Mouse (Mus musculus): ENCODE results near the gene Arhgef3. TPM values are rescaled to one million over a fixed set of nuclear protein-coding genes. Genes with fewer than 3 reads are reported as not detected.

The Arhgef3 gene
- polyA plus RNA-seq, 1 experiment from 2014 or later: 1.7 TPM

DNA sequence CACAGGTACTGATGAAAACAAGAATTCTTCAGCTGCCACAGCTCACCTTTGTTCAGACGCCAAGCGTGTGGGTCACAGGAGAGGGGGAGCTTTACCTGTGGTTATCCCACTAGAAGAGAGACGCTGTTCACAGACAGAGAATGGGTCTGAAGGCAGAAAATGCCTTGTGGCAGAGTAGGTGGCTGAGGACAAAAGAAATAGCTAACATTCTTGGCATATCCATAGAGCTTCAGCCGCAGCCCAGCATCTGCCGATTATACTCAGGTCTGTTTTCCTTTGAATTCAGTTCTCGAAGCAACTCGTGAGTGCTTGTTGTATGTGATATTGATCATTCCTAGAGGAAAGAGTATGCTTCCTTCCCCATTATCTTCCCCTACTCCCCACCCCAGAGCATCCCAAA lies 204.7 kb downstream of the Arhgef3 start:
- no peaks in the 10 kb centered on the region for H3K4me1 ChIP-seq (replicated peaks)
- no peak overlapping the region for H3K4me2 ChIP-seq (replicated peaks)
- H3K9ac ChIP-seq (replicated peaks): no peak overlapping the region
- ATAC-seq: no peak
- WGBS: 62% methylated on average over 7 of the region's 7 CpGs
- H3K27ac ChIP-seq: no peak overlapping the region
- H3K4me3 ChIP-seq (replicated peaks): no peak overlapping the region
- H3K27me3 ChIP-seq: no peaks in the 10 kb centered on the region
- no peaks in the 10 kb centered on the region for H3K36me3 ChIP-seq
- H3K9me3 ChIP-seq: no peaks in the 10 kb centered on the region

DNA sequence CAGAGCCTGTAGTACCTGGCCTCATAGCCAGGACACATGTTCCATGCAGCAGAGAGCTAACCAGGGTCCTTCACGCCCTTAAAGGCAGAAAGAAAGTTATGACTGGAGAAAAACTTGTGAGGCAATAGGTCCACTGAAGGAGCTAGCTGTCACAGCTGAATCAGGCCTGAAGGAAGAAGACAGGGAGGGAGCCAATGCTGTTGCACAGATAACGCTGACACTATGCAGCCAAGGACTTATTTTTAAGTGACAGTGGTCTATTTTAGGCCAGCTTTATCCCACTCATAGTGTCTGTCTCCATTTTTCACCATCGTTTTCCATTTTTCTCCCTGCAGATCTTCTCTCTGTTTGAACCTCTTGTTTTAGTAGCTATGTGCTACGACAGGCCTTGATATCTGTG lies 207.3 kb downstream of the Arhgef3 start:
- Histone ChIP-seq H3K4me2 (replicated peaks) (no peak overlapping the region), H3K4me3 (replicated peaks) (no peak overlapping the region), H3K36me3 (no peaks in the 10 kb centered on the region), H3K9me3 (no peaks in the 10 kb centered on the region), H3K4me1 (replicated peaks) (no peaks in the 10 kb centered on the region), H3K27ac (no peak overlapping the region), H3K9ac (replicated peaks) (no peak overlapping the region), H3K27me3 (no peaks in the 10 kb centered on the region)
- WGBS: 90% methylated on average over 4 of the region's 4 CpGs
- no peak for ATAC-seq

DNA sequence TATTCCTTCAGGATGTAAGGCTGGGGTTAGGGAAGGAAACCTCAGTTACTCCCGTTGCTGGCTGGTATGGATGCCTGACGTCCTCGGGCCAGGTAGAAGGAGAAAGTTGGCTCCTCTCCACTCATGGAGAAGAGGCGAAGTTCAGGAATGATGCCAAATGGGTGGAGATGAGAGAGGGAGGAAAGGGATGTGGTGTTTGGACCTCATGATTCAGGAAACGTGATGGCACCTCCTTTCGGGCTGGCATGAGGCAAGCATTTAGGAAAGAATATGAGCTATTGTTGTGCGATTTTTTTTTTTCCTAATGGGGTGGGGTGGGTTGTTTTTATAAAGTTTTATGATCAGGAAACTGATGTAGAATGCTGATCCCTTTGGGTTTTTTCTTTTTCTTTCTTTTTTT lies 210.0 kb downstream of the Arhgef3 start:
- ATAC-seq: no peak
- Histone ChIP-seq H3K4me1 (replicated peaks) (no peaks in the 10 kb centered on the region), H3K9ac (replicated peaks) (no peak overlapping the region), H3K27me3 (no peaks in the 10 kb centered on the region), H3K36me3 (no peaks in the 10 kb centered on the region), H3K9me3 (no peaks in the 10 kb centered on the region), H3K4me3 (replicated peaks) (no peak overlapping the region), H3K27ac (no peak overlapping the region), H3K4me2 (replicated peaks) (no peak overlapping the region)
- 88% methylated on average over 7 of the region's 7 CpGs for WGBS

DNA sequence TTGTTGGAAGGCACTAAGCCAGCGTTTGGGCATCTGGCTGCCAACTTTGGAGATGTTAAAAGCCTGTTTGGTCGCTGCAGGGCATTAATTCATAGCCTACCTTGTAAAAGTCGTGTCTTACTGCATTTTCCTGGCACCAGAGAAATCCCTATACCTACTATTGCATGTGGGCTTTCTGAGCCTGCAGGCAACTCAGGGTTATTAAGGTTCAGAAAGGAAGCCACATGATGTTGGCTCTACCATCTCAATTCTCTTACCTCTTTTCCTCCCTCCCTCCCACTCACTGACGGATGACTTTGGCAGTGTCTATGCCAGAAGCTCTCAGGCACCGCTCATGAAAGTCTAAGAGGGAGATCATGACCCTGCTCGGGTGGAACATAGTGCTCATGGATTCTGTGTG lies 210.8 kb downstream of the Arhgef3 start:
- H3K27me3 ChIP-seq: no peaks in the 10 kb centered on the region
- H3K9me3 ChIP-seq: no peaks in the 10 kb centered on the region
- H3K27ac ChIP-seq: no peak overlapping the region
- no peak overlapping the region for H3K4me2 ChIP-seq (replicated peaks)
- no peaks in the 10 kb centered on the region for H3K36me3 ChIP-seq
- H3K9ac ChIP-seq (replicated peaks): no peak overlapping the region
- WGBS: 85% methylated on average over 6 of the region's 6 CpGs
- ATAC-seq: no peak
- H3K4me1 ChIP-seq (replicated peaks): no peaks in the 10 kb centered on the region
- H3K4me3 ChIP-seq (replicated peaks): no peak overlapping the region

DNA sequence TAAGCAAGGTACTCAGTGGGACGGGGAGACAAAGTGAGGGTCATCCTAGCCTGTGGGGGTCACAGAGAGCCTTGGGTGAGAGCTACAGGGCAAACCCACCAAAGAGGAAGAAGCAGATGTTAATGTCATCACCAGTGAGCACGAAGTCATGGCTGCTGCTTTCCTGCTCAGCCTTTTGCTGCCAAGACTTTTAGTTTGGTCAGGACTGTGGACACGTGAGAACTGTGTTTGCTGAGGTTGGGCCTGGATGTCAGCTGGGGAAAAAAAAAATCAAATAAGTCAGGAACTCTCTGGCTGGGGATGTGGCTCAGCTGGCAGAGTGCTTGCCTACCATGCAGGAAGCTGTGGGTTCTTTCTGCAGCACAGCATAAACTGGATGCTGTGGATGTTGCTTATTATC lies 213.2 kb downstream of the Arhgef3 start:
- no peak overlapping the region for H3K9ac ChIP-seq (replicated peaks)
- 81% methylated on average over 3 of the region's 3 CpGs for WGBS
- no peaks in the 10 kb centered on the region for H3K9me3 ChIP-seq
- H3K4me3 ChIP-seq (replicated peaks): no peak overlapping the region
- 0 out of 2 replicates have a peak, but pooled peaks cover 5% of the 10 kb centered on the region for H3K27me3 ChIP-seq
- ATAC-seq: no peak
- H3K27ac ChIP-seq: no peak overlapping the region
- no peaks in the 10 kb centered on the region for H3K36me3 ChIP-seq
- H3K4me1 ChIP-seq (replicated peaks): peaks cover 6% of the 10 kb centered on the region; the same call in 1 of the 2 replicates
- H3K4me2 ChIP-seq (replicated peaks): no peak overlapping the region

DNA sequence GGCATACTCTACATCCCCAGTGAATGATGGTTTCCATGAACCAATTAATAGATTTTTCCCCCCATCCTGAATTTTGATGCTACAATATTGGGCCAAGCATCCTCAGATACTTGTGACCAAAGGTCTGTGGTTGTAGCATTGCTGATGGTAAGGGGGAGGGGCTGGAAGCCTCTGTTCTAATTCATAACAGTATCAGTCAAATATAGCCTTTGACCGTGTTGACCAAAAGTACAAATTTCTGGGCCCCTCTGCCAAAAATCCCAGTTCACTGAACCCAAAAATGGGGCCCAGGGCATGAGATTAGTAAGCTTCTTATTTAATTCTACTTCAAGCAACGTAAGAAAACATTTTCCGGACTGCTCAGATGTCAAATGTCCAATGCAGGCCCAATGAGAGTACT lies 214.3 kb downstream of the Arhgef3 start:
- Histone ChIP-seq H3K36me3 (no peaks in the 10 kb centered on the region), H3K9me3 (no peaks in the 10 kb centered on the region), H3K9ac (replicated peaks) (no peak overlapping the region), H3K4me1 (replicated peaks) (peaks cover 6% of the 10 kb centered on the region; the same call in 1 of the 2 replicates), H3K4me2 (replicated peaks) (no peak overlapping the region), H3K4me3 (replicated peaks) (no peak overlapping the region), H3K27ac (no peak overlapping the region), H3K27me3 (peaks cover 8% of the 10 kb centered on the region)
- no peak for ATAC-seq
- 87% methylated on average over 3 of the region's 3 CpGs for WGBS

DNA sequence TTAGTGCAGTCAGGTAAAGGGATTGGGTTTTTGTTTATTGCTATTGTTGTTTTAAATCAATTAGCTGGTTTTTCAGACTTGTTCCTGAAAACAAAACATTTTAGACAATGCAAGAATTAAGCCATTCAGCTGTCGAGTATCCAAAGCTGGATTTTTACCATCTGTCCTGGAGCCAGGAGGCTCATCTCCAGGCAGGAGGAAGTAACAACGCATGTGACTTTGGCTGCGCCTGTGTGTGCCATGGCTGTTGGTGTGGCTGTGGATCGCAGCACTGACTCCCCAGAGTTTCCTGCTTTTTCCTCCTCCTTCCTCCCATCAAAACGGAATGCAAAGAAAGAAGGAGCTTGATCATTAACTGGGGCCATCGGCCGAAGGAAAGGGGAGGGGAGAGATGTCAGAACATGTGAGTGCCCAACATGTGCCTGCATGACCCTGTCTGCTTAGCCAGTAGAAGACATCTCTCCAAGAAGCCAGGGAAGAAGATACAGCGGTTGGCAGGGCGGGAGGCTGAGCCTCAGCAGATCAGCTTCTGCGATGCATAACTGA lies 216.9 kb downstream of the Arhgef3 start:
- 74% methylated on average over 10 of the region's 10 CpGs for WGBS
- Histone ChIP-seq H3K4me3 (replicated peaks) (no peak overlapping the region), H3K36me3 (no peaks in the 10 kb centered on the region), H3K27me3 (peaks cover 30% of the 10 kb centered on the region), H3K9ac (replicated peaks) (no peak overlapping the region), H3K4me1 (replicated peaks) (peaks cover 19% of the 10 kb centered on the region), H3K27ac (no peak overlapping the region), H3K9me3 (no peaks in the 10 kb centered on the region), H3K4me2 (replicated peaks) (no peak overlapping the region)
- no peak for ATAC-seq

DNA sequence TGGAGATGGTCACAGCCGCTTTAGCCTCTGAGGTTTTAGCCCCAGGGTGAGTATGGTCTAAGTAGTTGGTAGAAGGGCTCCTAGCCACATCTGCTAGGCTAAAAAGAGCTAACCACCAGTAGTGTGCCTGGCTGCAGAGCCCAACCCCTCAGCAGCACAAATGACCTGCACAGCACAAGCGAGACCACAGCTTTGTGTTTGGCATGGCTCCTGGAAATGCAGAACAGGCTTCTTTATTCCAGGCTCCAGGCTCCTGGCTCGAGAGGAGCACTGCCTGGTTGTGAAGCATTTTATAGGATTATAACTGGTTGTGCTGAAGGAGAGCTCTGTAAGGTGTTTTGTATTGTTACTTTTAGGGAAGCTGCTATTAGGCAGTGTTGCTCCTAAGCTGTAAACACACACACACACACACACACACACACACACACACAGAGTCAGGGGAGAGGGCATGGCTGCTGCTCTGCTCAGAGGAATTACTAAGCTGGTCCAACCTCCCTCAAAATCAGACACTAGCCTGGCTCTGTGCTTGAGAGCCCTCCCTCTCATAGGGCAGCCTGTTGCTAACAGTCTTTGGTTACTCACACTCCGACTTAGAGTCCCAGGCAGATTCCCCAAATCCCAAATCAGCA lies 217.8 kb downstream of the Arhgef3 start:
- H3K27me3 ChIP-seq: peaks cover 39% of the 10 kb centered on the region
- H3K9ac ChIP-seq (replicated peaks): no peak overlapping the region
- peaks cover 22% of the 10 kb centered on the region for H3K4me1 ChIP-seq (replicated peaks)
- WGBS: 46% methylated on average over 4 of the region's 4 CpGs
- no peak overlapping the region for H3K4me3 ChIP-seq (replicated peaks)
- no peak overlapping the region for H3K27ac ChIP-seq
- ATAC-seq: peak; percentile 59
- no peak overlapping the region for H3K4me2 ChIP-seq (replicated peaks)
- no peaks in the 10 kb centered on the region for H3K9me3 ChIP-seq
- no peaks in the 10 kb centered on the region for H3K36me3 ChIP-seq

DNA sequence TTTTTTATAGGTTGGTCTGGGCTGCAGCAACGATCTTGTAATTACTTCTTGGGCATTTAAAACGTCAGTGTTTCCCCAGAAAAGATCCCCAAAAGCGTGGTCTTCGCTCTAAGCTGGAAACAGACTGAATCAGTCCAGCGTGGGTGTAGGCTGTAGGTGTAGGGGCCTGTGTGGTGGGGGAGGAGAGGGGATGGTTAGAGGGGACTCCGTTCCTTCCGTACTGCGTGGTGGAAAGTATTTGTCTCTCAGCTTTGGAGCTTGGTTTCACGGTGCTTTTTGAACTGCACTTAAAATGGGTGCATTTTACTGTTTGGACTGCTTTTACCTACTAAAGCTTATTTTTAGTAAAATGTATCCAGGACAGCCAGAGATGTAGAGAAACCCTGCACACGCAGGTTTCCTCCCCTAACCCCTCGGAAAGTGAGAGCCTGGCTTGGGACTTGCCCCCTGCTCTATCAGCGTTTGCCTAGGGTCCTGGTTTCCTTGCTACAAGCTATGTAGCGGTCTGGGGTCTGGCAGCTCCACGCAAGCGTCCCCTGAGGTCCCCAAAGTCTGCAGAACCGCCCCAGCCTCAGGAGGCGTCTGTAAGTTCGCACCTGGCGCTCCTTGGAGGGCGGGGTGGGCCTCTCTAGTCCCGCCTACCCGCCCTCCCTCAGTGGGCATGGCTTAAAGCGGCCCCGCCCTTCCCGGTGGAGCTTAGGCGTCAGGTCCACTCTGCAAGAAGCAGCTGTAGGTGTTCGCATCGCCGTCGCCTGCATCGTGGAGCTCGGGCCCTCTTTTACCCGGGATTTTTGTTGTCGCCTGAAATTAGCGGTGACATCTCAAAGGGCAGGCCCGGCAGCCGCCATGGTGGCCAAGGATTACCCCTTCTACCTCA lies 220.9 kb downstream of the Arhgef3 start:
- Histone ChIP-seq H3K4me2 (replicated peaks) (peak overlapping the region; percentile 94), H3K36me3 (no peaks in the 10 kb centered on the region), H3K4me1 (replicated peaks) (peaks cover 22% of the 10 kb centered on the region), H3K27me3 (peaks cover 44% of the 10 kb centered on the region), H3K9me3 (no peaks in the 10 kb centered on the region), H3K9ac (replicated peaks) (peak overlapping the region; percentile 64), H3K4me3 (replicated peaks) (peak overlapping the region; percentile 56), H3K27ac (no peak overlapping the region)
- peak; percentile 90 for ATAC-seq
- 3% methylated on average over 37 of the region's 37 CpGs for WGBS

DNA sequence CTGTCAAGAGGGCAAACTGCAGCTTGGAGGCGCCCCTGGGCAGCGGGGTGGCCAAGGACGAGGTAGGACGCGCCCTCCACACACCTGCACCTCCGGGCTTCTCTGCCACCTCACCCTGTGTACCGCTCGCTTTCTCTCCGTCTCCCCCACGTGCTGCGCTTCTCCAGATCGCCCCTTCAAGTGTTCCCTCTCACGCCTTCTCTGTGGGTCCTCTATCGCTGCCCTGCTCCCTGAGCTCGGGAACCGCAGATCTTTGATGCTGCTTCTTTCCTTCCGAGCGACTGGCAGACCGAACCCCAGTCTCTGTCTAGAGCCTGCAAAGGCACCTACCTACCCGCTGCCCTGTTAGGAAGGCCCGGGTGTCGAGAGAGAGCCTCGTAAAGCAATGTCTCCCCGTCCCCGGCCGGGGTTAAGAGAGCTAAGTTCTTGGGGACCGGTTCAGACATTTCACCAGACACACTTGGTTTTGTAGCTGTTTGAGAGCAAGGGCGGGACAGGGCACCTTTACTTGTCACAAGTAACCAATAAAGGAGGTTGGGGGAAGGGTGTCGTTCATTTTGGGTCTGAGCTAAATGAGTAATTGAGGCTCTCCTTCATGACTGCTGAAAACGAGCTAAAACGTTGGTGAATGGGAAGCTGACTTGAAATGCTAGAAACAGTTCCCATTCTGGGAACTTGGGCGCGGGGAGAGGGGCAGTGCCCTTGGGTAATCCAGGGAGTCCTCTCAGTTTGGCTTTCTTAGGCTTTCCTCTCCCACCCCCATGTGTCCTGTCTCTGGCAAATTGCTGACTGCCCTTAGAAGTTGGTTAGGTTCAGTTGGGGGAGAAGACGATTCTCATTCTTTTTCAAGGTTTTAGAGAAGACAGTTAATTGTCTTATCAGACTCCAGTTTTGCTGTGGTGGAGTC lies 221.8 kb downstream of the Arhgef3 start:
- Histone ChIP-seq H3K4me1 (replicated peaks) (peaks cover 22% of the 10 kb centered on the region), H3K9me3 (no peaks in the 10 kb centered on the region), H3K4me2 (replicated peaks) (peak overlapping the region; percentile 94), H3K9ac (replicated peaks) (peak overlapping the region; percentile 64), H3K36me3 (no peaks in the 10 kb centered on the region), H3K4me3 (replicated peaks) (peak overlapping the region; percentile 56), H3K27me3 (peaks cover 44% of the 10 kb centered on the region), H3K27ac (no peak overlapping the region)
- WGBS: 6% methylated on average over 34 of the region's 34 CpGs
- ATAC-seq: peak; percentile 73

DNA sequence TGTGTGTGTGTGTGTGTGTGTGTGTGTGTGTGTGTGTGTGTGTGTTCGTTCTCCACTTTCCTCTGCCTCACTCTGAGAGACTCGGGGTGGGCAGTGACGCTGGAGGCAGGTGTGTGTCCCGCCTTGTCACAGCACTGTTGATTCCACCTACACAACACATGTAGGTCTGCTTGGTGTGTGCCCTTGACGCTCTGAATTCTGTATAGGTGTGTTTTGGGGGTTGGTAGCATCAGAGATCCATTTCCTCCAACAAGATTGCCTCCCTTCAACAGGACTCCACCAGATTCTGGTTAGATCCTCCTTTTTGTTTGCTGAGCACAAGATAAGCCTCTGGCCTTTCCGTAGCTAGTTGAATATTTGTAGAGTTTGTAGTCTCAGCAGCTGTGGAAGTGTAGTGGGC lies 222.5 kb downstream of the Arhgef3 start:
- 71% methylated on average over 6 of the region's 6 CpGs for WGBS

More for the DNA sequence above, 222.5 kb downstream of the Arhgef3 start:
- no peak overlapping the region for H3K27ac ChIP-seq
- peaks cover 44% of the 10 kb centered on the region for H3K27me3 ChIP-seq
- ATAC-seq: no peak
- no peak overlapping the region for H3K4me2 ChIP-seq (replicated peaks)
- no peaks in the 10 kb centered on the region for H3K9me3 ChIP-seq
- H3K4me1 ChIP-seq (replicated peaks): peaks cover 22% of the 10 kb centered on the region
- H3K36me3 ChIP-seq: no peaks in the 10 kb centered on the region
- H3K4me3 ChIP-seq (replicated peaks): no peak overlapping the region
- H3K9ac ChIP-seq (replicated peaks): no peak overlapping the region
